Mouse (Mus musculus): ENCODE measurements around the gene Nlgn2.

DNA sequence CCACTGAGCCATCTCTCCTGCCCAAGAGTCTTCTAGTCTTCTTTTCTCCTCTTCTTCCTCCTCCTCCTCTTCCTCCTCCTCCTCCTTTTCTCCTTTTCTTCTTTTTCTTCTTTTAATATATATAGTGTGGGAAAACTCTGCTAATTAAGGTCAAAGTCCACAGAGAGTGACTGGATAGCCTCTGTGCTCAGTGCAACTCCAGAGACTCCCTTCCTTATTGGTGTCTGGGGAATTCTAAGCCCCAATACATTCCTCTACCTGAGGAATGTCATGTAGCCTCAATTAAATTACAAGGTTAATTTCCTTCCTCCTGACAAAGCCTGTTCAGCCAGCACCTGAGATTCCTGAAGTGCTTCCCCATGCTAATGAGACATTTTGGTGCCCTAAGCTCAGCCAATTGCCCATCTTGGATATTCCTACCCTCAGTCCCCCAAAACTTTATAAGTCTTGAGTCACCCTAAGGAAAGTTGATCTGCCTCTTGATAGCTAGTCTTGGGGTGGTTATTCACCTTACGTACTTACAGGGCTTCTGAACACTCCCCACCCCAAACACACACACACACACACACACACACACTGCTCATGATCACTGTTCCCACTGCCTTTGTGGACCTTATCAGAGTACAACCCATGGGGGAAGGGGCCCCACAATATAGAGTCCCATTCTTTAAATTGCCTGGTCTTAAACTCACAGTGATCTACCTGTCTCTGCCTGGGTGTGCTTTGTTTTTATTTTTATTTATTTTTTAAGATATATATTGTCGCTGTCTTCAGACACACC is 32.9 kb upstream of the Nlgn2 start:
- TF ChIP-seq CTCF (IDR thresholded peaks at IDR 0.05; ENCODE audit: low read depth, low read length) = no peak
- TF ChIP-seq POLR2A (IDR thresholded peaks at IDR 0.05; ENCODE audit: insufficient read depth, low read length) = no peak

Data from ES-Bruce4 (cell line).